Mouse (Mus musculus) thymus, postnatal 0 days (tissue): ENCODE data around the gene Pbld1. TPM values are rescaled to one million over a fixed set of nuclear protein-coding genes. Genes with fewer than 3 reads are reported as not detected.

ENCODE experiments used
- DNase-seq: peaks from one replicate; pipeline ENCODE4 v3.0.0-alpha.2; 2015; ENCODE audit warnings: low spot score
- polyA plus RNA-seq: library from polyadenylated mRNA; unstranded; fragments of >200 nt; fragmentation: Nextera tagmentation; extraction: Ambion mirVana; gene quantifications from 2 replicates; pipeline ENCODE4 v1.2.1, GENCODE M21; 2015

Gene Pbld1
- polyA plus RNA-seq, 1 experiment from 2014 or later: 0.55 TPM

- DNase-seq: peak; percentile 47
These were observed 32.9 kb downstream of the Pbld1 start for GRCm38 (mm10) chr10:63092616-63093550.

GRCm38 (mm10) chr10:63096757-63097156 lies 36.8 kb downstream of the Pbld1 start:
- no peak for DNase-seq

- DNase-seq: no peak
These were observed 38.2 kb downstream of the Pbld1 start for GRCm38 (mm10) chr10:63098191-63098590.

- DNase-seq: no peak
These were observed 39.6 kb downstream of the Pbld1 start, which contains the start of gene Atoh7 for GRCm38 (mm10) chr10:63099521-63099920. TSS of gene Atoh7 (plus strand) at chr10:63099651.

GRCm38 (mm10) chr10:63099941-63100562 lies 40.1 kb downstream of the Pbld1 start:
- DNase-seq: peak; percentile 24

- no peak for DNase-seq
These were observed 40.7 kb downstream of the Pbld1 start for GRCm38 (mm10) chr10:63100657-63101056.

GRCm38 (mm10) chr10:63113027-63113604 lies 53.2 kb downstream of the Pbld1 start:
- peak; percentile 62 for DNase-seq

GRCm38 (mm10) chr10:63113716-63114360 lies 53.9 kb downstream of the Pbld1 start:
- DNase-seq: no peak

- DNase-seq: no peak
These were observed 55.9 kb downstream of the Pbld1 start for GRCm38 (mm10) chr10:63115881-63116280.

GRCm38 (mm10) chr10:63116376-63116775 lies 56.4 kb downstream of the Pbld1 start:
- no peak for DNase-seq

GRCm38 (mm10) chr10:63117583-63117982 lies 57.6 kb downstream of the Pbld1 start:
- no peak for DNase-seq

- DNase-seq: no peak
These were observed 60.0 kb downstream of the Pbld1 start for GRCm38 (mm10) chr10:63119916-63120315.

- no peak for DNase-seq
These were observed 62.0 kb downstream of the Pbld1 start for GRCm38 (mm10) chr10:63121961-63122360.

- DNase-seq: no peak
These were observed 62.6 kb downstream of the Pbld1 start for GRCm38 (mm10) chr10:63122516-63122915.

- no peak for DNase-seq
These were observed 63.2 kb downstream of the Pbld1 start for GRCm38 (mm10) chr10:63123141-63123540.

GRCm38 (mm10) chr10:63124016-63124415 lies 64.1 kb downstream of the Pbld1 start:
- DNase-seq: no peak

GRCm38 (mm10) chr10:63125343-63125742 lies 65.4 kb downstream of the Pbld1 start:
- no peak for DNase-seq

GRCm38 (mm10) chr10:63126116-63126515 lies 66.2 kb downstream of the Pbld1 start:
- DNase-seq: no peak

GRCm38 (mm10) chr10:63127156-63127555 lies 67.2 kb downstream of the Pbld1 start:
- DNase-seq: no peak
